Mouse (Mus musculus): ENCODE results near the gene Tamm41.
A peak's percentile ranks its signal among the peaks of the same experiment; 100 is the strongest.

Gene Tamm41

GRCm38 (mm10) chr6:115037103-115038094, at the start of gene Tamm41:
Gene Tamm41 (minus strand): TSS chr6:115037876.
- DNase-seq (ENCODE audit: low read depth, low spot score), result peak; percentile 93

- no peak for DNase-seq (ENCODE audit: low read depth, low spot score)
These were observed 47.7 kb upstream of the Tamm41 start for GRCm38 (mm10) chr6:115085274-115085841.

- DNase-seq (ENCODE audit: low read depth, low spot score), result no peak
These were observed 39.3 kb upstream of the Tamm41 start for GRCm38 (mm10) chr6:115076781-115077575.

- DNase-seq (ENCODE audit: low read depth, low spot score), result no peak
These were observed 34.3 kb upstream of the Tamm41 start for GRCm38 (mm10) chr6:115072024-115072423.

- peak; percentile 53 for DNase-seq (ENCODE audit: low read depth, low spot score)
These were observed 27.9 kb upstream of the Tamm41 start for GRCm38 (mm10) chr6:115065411-115066241.

GRCm38 (mm10) chr6:115062605-115063350, 25.1 kb upstream of the Tamm41 start:
- DNase-seq (ENCODE audit: low read depth, low spot score), result no peak

GRCm38 (mm10) chr6:115059227-115059626, 21.6 kb upstream of the Tamm41 start:
- no peak for DNase-seq (ENCODE audit: low read depth, low spot score)

- peak; percentile 43 for DNase-seq (ENCODE audit: low read depth, low spot score)
These were observed 19.0 kb upstream of the Tamm41 start for GRCm38 (mm10) chr6:115056699-115057098.

- no peak for DNase-seq (ENCODE audit: low read depth, low spot score)
These were observed 17.8 kb upstream of the Tamm41 start for GRCm38 (mm10) chr6:115055440-115055839.

- no peak for DNase-seq (ENCODE audit: low read depth, low spot score)
These were observed 14.0 kb upstream of the Tamm41 start for GRCm38 (mm10) chr6:115051586-115052197.

GRCm38 (mm10) chr6:115049015-115049414, 11.3 kb upstream of the Tamm41 start:
- DNase-seq (ENCODE audit: low read depth, low spot score), result peak; percentile 38

- DNase-seq (ENCODE audit: low read depth, low spot score), result no peak
These were observed 10.1 kb upstream of the Tamm41 start for GRCm38 (mm10) chr6:115047816-115048215.

GRCm38 (mm10) chr6:115046064-115046463, 8.4 kb upstream of the Tamm41 start:
- DNase-seq (ENCODE audit: low read depth, low spot score), result no peak

GRCm38 (mm10) chr6:115044709-115045108, 7.0 kb upstream of the Tamm41 start:
- DNase-seq (ENCODE audit: low read depth, low spot score), result no peak

GRCm38 (mm10) chr6:115043657-115044500, 6.2 kb upstream of the Tamm41 start:
- no peak for DNase-seq (ENCODE audit: low read depth, low spot score)

GRCm38 (mm10) chr6:115042609-115043008, 4.9 kb upstream of the Tamm41 start:
- no peak for DNase-seq (ENCODE audit: low read depth, low spot score)

- DNase-seq (ENCODE audit: low read depth, low spot score), result no peak
These were observed 4.2 kb downstream of the Tamm41 start for GRCm38 (mm10) chr6:115033441-115033840.

- no peak for DNase-seq (ENCODE audit: low read depth, low spot score)
These were observed 7.6 kb downstream of the Tamm41 start for GRCm38 (mm10) chr6:115030098-115030497.

- DNase-seq (ENCODE audit: low read depth, low spot score), result peak; percentile 27
These were observed 8.4 kb downstream of the Tamm41 start for GRCm38 (mm10) chr6:115029248-115029647.
